Mouse (Mus musculus): ENCODE results near the gene AB124611.

DNA sequence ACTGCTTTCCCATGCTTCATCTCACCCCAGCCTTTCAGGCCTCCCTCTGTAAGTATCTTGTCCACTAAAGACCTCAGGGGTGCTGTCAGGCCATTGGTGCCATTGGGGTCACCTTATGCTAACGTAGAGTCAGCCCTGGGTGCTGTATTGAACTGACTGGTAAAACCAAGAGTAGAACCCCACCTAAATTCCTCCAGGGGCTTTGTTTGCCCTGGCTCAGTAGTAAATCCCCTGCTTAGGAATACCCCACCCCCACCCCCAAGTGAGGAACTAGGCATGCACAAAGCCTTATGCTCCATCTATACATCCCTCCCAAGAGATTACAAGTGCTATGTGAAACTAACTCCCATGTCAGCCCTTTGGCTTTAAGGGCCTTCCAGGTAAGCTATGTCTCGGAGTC is 31.6 kb downstream of the AB124611 start:
- TF ChIP-seq CTCF (IDR thresholded peaks at IDR 0.05; ENCODE audit: low read depth) (no peak), EP300 (IDR thresholded peaks at IDR 0.05; ENCODE audit: low read depth) (no peak)
